Comparison of ENCODE assay signal across 19 mouse cellular contexts in genomic region chr17:82860966-82861365, GRCm38 (mm10).
"Had no signal": no experiment of that assay in that cellular context is flagged by ENCODE, and none has a peak within 500 bp of the region (broad histone marks: within the 10 kb centered on the region; RNA-seq: fewer than 3 reads in every experiment).

No protein-coding gene starts in this region.

- H3K27ac ChIP-seq: heart, embryonic 10.5 days; hindbrain, embryonic 10.5 days; hindbrain, embryonic 12.5 days; hindbrain, embryonic 14.5 days; intestine, embryonic 15.5 days; layer of hippocampus, adult 2 months; limb, embryonic 10.5 days; limb, embryonic 12.5 days had no signal

- H3K4me3 ChIP-seq: heart, embryonic 10.5 days; heart, embryonic 12.5 days; hindbrain, embryonic 10.5 days; hindbrain, embryonic 12.5 days; intestine, embryonic 15.5 days; layer of hippocampus, adult 2 months; limb, embryonic 10.5 days; limb, embryonic 12.5 days had no signal

- H3K4me1 ChIP-seq: intestine, embryonic 15.5 days had no signal

- DNase-seq: gastrocnemius, postnatal 14 days; heart, adult 18-20 months; heart, postnatal 10 days; heart, postnatal 4 days; kidney, adult 18-20 months; kidney, adult 8-10 months; kidney, postnatal 10 days; kidney, postnatal 25 days; kidney, postnatal 4 days; liver had no signal

- H3K27me3 ChIP-seq: heart, embryonic 12.5 days; hindbrain, embryonic 12.5 days; intestine, embryonic 15.5 days had no signal

- H3K36me3 ChIP-seq: heart, embryonic 10.5 days; heart, embryonic 12.5 days; hindbrain, embryonic 10.5 days; hindbrain, embryonic 12.5 days; intestine, embryonic 15.5 days; limb, embryonic 10.5 days; limb, embryonic 12.5 days had no signal
